Mouse (Mus musculus) G1E (cell line): ENCODE results near the gene Kpna2.

ENCODE experiments used
- CTCF ChIP-seq: IDR thresholded peaks from 2 replicates; pipeline ENCODE4 v1.5.1; 2012; ENCODE audit warnings: low read depth, low read length, inconsistent platforms, mixed read lengths
- GATA1 ChIP-seq: IDR thresholded peaks from 2 replicates; pipeline ENCODE4 v1.6.1; 2012; ENCODE audit warnings: borderline replicate concordance, low read length, inconsistent platforms, mixed read lengths
- TAL1 ChIP-seq: conservative IDR thresholded peaks from 2 replicates; pipeline ENCODE4 v1.6.1; 2012; ENCODE audit warnings: low read depth, low read length, inconsistent platforms, mixed read lengths

DNA sequence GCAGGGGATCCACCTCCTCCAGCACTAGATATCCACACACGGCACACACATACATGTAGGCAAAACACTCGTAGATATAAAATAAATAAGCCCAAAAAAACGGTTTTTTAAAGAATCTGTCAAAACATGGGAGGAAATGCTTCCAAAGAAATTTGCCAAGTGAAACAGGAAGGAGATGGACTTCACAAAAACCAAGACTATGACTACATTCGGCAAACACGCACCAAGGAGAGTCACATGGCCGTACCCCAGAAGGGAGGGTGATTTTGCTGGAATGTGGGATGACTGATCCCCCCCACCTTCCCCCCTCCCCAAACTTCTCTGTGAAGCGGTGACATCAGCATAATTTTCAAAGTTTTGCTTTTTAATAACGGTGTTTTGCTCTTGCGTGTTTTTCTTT, 45.2 kb downstream of the Kpna2 start:
- TF ChIP-seq TAL1 (no peak), CTCF (no peak), GATA1 (no peak)
